8 mouse cellular contexts compared by ENCODE assay signal in genomic region chr13:20311612-20312011, GRCm38 (mm10).
DNase-seq lines count a peak whose midpoint lies in the region; ATAC-seq and TF ChIP-seq lines count a peak whose summit lies in the region.

No protein-coding gene starts in this region.

- no peak overlapping the region for H3K4me3 ChIP-seq in G1E (ENCODE audit: low read depth, low read length)
- H3K4me3 ChIP-seq in embryonic fibroblast, embryonic 13.5 days (ENCODE audit: insufficient read depth, low read length), result no peak overlapping the region

- TF ChIP-seq CTCF in G1E (IDR thresholded peaks at IDR 0.05; ENCODE audit: low read depth, low read length), result peak; percentile 20; the same call in 1 of the 2 replicates
- TF ChIP-seq CTCF in embryonic fibroblast, embryonic 13.5 days (IDR thresholded peaks at IDR 0.05; ENCODE audit: borderline replicate concordance, insufficient read depth, low read length), result peak; percentile 54; the same call in 1 of the 2 replicates

- no peaks in the 10 kb centered on the region for H3K4me1 ChIP-seq in G1E (ENCODE audit: insufficient read depth, low read depth, low read length)
- H3K4me1 ChIP-seq in embryonic fibroblast, embryonic 13.5 days (ENCODE audit: control insufficient read depth, insufficient read depth, low read length), result peaks cover 5% of the 10 kb centered on the region

- no peaks in the 10 kb centered on the region for H3K36me3 ChIP-seq in G1E (replicated peaks)

- no peak for ATAC-seq in G1E (ENCODE audit: extremely low read depth, insufficient number of reproducible peaks, low FRiP score, poor library complexity, severe bottlenecking)
- peak; percentile 74 for ATAC-seq in megakaryocyte, adult 5-6 weeks (ENCODE audit: poor library complexity, severe bottlenecking)
- ATAC-seq in erythroid progenitor cell, adult 5-6 weeks (replicated peaks; ENCODE audit: low FRiP score, poor library complexity, severe bottlenecking), result no peak

- H3K27ac ChIP-seq in embryonic fibroblast, embryonic 13.5 days (ENCODE audit: insufficient read depth, low read length), result no peak overlapping the region

- TF ChIP-seq POLR2A in embryonic fibroblast, embryonic 13.5 days (IDR thresholded peaks at IDR 0.05; ENCODE audit: low read depth, low read length), result no peak

- DNase-seq in G1E (ENCODE audit: low spot score), result peak; percentile 1
- peak; percentile 30 to 60 for DNase-seq in adrenal gland, postnatal 4 days (ENCODE audit: low spot score in 2 of 2)
- peak; percentile 80 to 87 for DNase-seq in heart, postnatal 14 days
- DNase-seq in layer of hippocampus, postnatal 10 days (ENCODE audit: low spot score in 2 of 2), result peak; percentile 90 to 92
- DNase-seq in right cerebral cortex, postnatal 10 days (ENCODE audit: low spot score in 2 of 2), result peak; percentile 92 to 93

- H3K27me3 ChIP-seq in G1E (ENCODE audit: insufficient read depth, low read length), result no peaks in the 10 kb centered on the region

- H3K9me3 ChIP-seq in G1E (replicated peaks), result no peaks in the 10 kb centered on the region

- intact Hi-C loops in heart, postnatal 14 days (cut with DNase I), result loop anchor here (1.0 to 2.0 kb wide), 3 partner anchors 159 to 723 kb away; no protein-coding TSS in a partner anchor

Comparison
In these comparisons a context has a peak if more than half of its experiments do, and no peak if none do; other contexts are left out.
1. DNase-seq: peak in every context shown above with its lines; median percentile 92 in right cerebral cortex, postnatal 10 days; 91 in layer of hippocampus, postnatal 10 days; 84 in heart, postnatal 14 days; 45 in adrenal gland, postnatal 4 days; 1 in G1E.